Mouse (Mus musculus): Measurements from ENCODE around the gene Tmbim4. TPM values are rescaled to one million over a fixed set of nuclear protein-coding genes. Genes with fewer than 3 reads are reported as not detected.

The Tmbim4 gene
- polyA plus RNA-seq, 1 experiment from 2014 or later: 102 TPM

DNA sequence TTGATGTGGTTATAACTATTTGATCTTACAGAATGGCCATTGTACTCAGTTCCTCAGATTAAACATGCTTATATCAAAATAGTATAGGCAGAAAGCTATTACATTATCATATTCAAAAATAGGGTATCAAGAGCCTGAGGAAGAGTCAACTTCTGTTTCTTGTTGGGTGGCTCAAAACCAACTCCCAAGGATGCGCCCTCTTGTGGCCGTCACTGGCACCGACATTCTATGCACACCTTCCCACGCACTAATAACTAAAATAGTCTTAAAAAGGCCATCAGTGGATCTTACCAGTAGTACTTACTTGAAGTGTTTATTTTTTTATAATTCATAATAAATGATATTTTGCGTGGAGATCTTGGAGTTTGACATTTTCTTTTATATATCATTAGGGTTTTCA, 30.3 kb downstream of the Tmbim4 start:
- H3K27ac ChIP-seq (ENCODE audit: low read length): no peak overlapping the region
- 26% methylated on average over 5 of the region's 5 CpGs for WGBS
- H3K4me2 ChIP-seq (ENCODE audit: low read depth, low read length): no peak overlapping the region
- H3K9me3 ChIP-seq (ENCODE audit: control insufficient read depth, low read length): no peaks in the 10 kb centered on the region
- H3K27me3 ChIP-seq (ENCODE audit: control insufficient read depth, insufficient read depth, low read depth, low read length): no peaks in the 10 kb centered on the region
- H3K4me1 ChIP-seq (replicated peaks; ENCODE audit: control insufficient read depth, insufficient read depth, low read length): peaks cover 12% of the 10 kb centered on the region; the same call in 1 of the 2 replicates
- peaks cover 9% of the 10 kb centered on the region for H3K36me3 ChIP-seq (ENCODE audit: control insufficient read depth, insufficient read depth, low read length)
- no peak for ATAC-seq (ENCODE audit: low read depth)
- no peak overlapping the region for H3K4me3 ChIP-seq (ENCODE audit: low read length)
- no peak overlapping the region for H3K9ac ChIP-seq (ENCODE audit: low read length)

DNA sequence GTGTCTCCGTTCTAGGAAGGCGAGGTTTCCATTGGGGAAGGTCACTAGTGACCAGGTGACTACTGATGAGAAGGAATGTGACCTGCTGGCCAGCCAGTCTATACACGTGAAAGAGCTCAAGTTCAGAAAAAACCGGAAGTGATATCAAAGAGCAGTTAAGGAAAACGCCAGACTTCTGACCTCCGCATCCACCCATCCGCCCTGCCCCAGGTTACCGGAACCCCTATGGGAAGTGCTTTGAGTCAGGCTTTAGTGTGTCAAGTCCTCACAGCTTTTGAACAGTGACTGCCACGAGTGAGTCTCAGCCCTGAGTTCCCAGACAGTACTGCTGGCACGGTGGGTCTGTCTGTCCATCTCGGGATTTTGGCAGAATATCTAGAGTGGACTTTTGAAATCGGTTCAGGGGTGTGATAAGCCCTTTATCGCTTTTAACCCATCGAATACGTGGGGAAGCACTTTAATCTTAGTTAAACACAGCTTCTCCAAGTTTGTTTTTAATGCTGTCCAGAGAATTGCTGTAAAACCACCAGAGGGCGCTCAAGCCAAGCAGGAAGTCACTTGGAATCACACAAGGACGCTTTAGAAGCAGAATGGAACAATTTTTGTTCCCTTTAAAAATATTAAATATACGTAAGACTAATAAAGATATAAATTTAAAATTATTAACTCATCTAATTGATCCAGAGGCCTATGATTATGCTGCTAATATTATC, 32.4 kb downstream of the Tmbim4 start:
- H3K4me2 ChIP-seq (ENCODE audit: low read depth, low read length): peak overlapping the region; percentile 54
- H3K27ac ChIP-seq (ENCODE audit: low read length): no peak overlapping the region
- no peaks in the 10 kb centered on the region for H3K9me3 ChIP-seq (ENCODE audit: control insufficient read depth, low read length)
- peak overlapping the region; percentile 57 for H3K9ac ChIP-seq (ENCODE audit: low read length)
- H3K36me3 ChIP-seq (ENCODE audit: control insufficient read depth, insufficient read depth, low read length): peaks cover 6% of the 10 kb centered on the region
- H3K4me3 ChIP-seq (ENCODE audit: low read length): peak overlapping the region; percentile 24
- H3K27me3 ChIP-seq (ENCODE audit: control insufficient read depth, insufficient read depth, low read depth, low read length): no peaks in the 10 kb centered on the region
- peaks cover 4% of the 10 kb centered on the region; the same call in 1 of the 2 replicates for H3K4me1 ChIP-seq (replicated peaks; ENCODE audit: control insufficient read depth, insufficient read depth, low read length)
- WGBS: 19% methylated on average over 18 of the region's 18 CpGs
- peak; percentile 38; the same call in 1 of the 2 replicates for ATAC-seq (ENCODE audit: low read depth)

DNA sequence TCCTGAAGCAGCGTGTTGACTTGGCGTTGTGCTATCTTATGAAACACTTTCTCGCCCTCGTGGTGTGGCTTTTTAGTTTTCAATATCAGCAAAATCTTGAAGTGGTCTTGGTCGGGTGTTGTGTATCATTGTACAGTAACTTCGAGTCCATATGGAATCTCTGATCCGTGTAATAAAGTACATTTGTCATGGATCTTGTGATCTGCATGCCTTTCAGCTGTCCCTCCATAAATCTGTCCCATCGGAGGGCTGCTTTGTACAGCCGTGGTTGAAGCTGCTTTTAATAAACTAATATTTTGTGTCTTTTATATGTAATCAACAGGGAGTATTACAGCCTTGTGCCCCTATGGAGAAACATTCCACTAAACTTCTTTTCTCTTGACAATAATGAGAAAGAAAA, 35.5 kb downstream of the Tmbim4 start:
- H3K4me1 ChIP-seq (replicated peaks; ENCODE audit: control insufficient read depth, insufficient read depth, low read length): peaks cover 4% of the 10 kb centered on the region; the same call in 1 of the 2 replicates
- no peaks in the 10 kb centered on the region for H3K36me3 ChIP-seq (ENCODE audit: control insufficient read depth, insufficient read depth, low read length)
- H3K27ac ChIP-seq (ENCODE audit: low read length): no peak overlapping the region
- H3K4me3 ChIP-seq (ENCODE audit: low read length): no peak overlapping the region
- no peak overlapping the region for H3K9ac ChIP-seq (ENCODE audit: low read length)
- H3K4me2 ChIP-seq (ENCODE audit: low read depth, low read length): no peak overlapping the region
- no peak for ATAC-seq (ENCODE audit: low read depth)
- 66% methylated on average over 9 of the region's 9 CpGs for WGBS
- no peaks in the 10 kb centered on the region for H3K9me3 ChIP-seq (ENCODE audit: control insufficient read depth, low read length)
- H3K27me3 ChIP-seq (ENCODE audit: control insufficient read depth, insufficient read depth, low read depth, low read length): peaks cover 6% of the 10 kb centered on the region; the same call in 1 of the 2 replicates

DNA sequence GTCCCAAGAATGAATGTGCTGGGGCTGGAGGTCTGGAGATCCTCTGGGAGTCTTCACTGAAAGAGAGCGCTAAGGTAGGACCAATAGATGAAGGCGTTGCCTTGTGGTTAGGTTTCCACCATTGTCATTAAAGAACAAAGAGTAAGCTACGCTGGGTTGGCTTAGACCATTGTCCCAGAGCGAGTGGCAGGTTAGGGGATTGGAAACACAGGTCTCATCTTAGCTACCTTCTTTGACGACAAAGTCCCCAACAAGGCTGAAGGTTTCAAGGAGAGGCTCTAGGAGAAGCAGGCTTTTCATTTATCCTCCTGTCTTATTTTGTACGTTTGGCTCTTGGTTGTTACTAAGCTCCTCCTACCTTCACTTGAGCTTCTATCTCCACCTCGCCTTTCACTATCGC, 36.9 kb downstream of the Tmbim4 start:
- Histone ChIP-seq H3K27ac (ENCODE audit: low read length) (no peak overlapping the region), H3K4me3 (ENCODE audit: low read length) (no peak overlapping the region), H3K9ac (ENCODE audit: low read length) (no peak overlapping the region), H3K36me3 (ENCODE audit: control insufficient read depth, insufficient read depth, low read length) (no peaks in the 10 kb centered on the region), H3K27me3 (ENCODE audit: control insufficient read depth, insufficient read depth, low read depth, low read length) (peaks cover 6% of the 10 kb centered on the region; the same call in 1 of the 2 replicates), H3K9me3 (ENCODE audit: control insufficient read depth, low read length) (no peaks in the 10 kb centered on the region), H3K4me1 (replicated peaks; ENCODE audit: control insufficient read depth, insufficient read depth, low read length) (peaks cover 4% of the 10 kb centered on the region; the same call in 1 of the 2 replicates), H3K4me2 (ENCODE audit: low read depth, low read length) (no peak overlapping the region)
- ATAC-seq (ENCODE audit: low read depth): no peak
- WGBS: 89% methylated on average over 8 of the region's 8 CpGs

DNA sequence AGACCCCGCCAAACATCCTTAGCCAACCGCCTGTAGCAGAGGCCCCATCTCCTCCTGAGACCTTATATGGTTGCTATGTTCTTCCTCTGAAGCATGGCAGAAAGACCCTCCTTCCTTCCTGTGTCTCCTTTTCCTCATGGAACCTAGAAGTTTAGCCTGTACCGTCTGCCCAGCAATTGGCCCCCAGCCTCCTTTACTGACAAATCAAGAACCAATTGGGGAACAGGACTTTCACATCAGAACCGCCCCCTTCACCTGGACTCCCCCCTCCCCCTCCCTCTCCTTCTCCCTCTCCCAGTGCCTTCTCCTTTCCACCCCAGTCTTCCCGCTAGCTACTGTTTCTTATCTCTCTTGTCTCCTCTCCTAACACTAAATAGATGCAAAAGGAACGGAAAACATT, 38.1 kb downstream of the Tmbim4 start:
- no peak overlapping the region for H3K4me2 ChIP-seq (ENCODE audit: low read depth, low read length)
- H3K9ac ChIP-seq (ENCODE audit: low read length): no peak overlapping the region
- H3K4me1 ChIP-seq (replicated peaks; ENCODE audit: control insufficient read depth, insufficient read depth, low read length): no peaks in the 10 kb centered on the region
- H3K9me3 ChIP-seq (ENCODE audit: control insufficient read depth, low read length): no peaks in the 10 kb centered on the region
- H3K27ac ChIP-seq (ENCODE audit: low read length): no peak overlapping the region
- no peaks in the 10 kb centered on the region for H3K36me3 ChIP-seq (ENCODE audit: control insufficient read depth, insufficient read depth, low read length)
- peaks cover 6% of the 10 kb centered on the region; the same call in 1 of the 2 replicates for H3K27me3 ChIP-seq (ENCODE audit: control insufficient read depth, insufficient read depth, low read depth, low read length)
- no peak overlapping the region for H3K4me3 ChIP-seq (ENCODE audit: low read length)
- WGBS: 54% methylated on average over 6 of the region's 6 CpGs
- ATAC-seq (ENCODE audit: low read depth): no peak

DNA sequence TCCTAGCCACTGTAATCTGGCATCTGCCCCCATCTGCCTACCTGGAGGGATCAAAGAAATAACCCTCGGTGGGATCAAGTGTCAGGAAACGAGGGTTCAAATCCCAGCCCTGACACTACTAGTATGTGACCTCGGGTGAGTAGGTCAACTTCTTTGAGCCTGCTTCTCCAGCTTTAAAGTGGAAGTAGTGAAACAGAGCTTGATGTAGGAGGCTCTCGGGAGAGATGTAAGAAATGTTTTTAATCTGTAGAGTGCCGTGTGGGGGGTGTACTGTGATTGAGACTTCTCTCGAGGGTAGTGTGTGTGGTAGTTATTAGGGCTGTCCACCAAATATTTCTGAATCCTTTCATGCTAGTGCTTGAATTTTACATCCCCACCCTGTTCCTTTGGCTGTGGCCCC, 41.0 kb downstream of the Tmbim4 start:
- no peak overlapping the region for H3K4me3 ChIP-seq (ENCODE audit: low read length)
- H3K27me3 ChIP-seq (ENCODE audit: control insufficient read depth, insufficient read depth, low read depth, low read length): peaks cover 6% of the 10 kb centered on the region; the same call in 1 of the 2 replicates
- no peak overlapping the region for H3K4me2 ChIP-seq (ENCODE audit: low read depth, low read length)
- H3K9ac ChIP-seq (ENCODE audit: low read length): no peak overlapping the region
- H3K4me1 ChIP-seq (replicated peaks; ENCODE audit: control insufficient read depth, insufficient read depth, low read length): no peaks in the 10 kb centered on the region
- H3K27ac ChIP-seq (ENCODE audit: low read length): no peak overlapping the region
- no peaks in the 10 kb centered on the region for H3K9me3 ChIP-seq (ENCODE audit: control insufficient read depth, low read length)
- WGBS: 42% methylated on average over 6 of the region's 6 CpGs
- no peak for ATAC-seq (ENCODE audit: low read depth)
- H3K36me3 ChIP-seq (ENCODE audit: control insufficient read depth, insufficient read depth, low read length): no peaks in the 10 kb centered on the region

DNA sequence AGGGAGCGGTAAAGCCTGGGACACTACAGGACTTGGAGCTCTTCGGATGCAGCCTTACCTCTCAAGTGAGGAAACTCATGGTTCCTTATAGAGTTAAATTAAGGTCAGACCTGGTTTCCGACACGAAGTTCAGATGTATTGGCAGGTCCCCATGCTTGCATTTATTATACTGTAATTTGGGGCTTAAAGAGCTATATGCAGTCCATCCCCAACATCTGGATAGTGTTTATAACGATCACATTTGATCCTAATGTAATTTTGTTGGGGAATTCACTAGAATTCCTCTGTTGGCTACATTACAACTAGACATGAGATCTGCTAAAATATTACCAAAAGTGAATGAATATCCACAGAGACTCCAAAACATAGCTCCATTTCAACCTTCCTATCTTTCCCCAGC, 44.3 kb downstream of the Tmbim4 start:
- WGBS: 57% methylated on average over 5 of the region's 5 CpGs
- no peak for ATAC-seq (ENCODE audit: low read depth)

DNA sequence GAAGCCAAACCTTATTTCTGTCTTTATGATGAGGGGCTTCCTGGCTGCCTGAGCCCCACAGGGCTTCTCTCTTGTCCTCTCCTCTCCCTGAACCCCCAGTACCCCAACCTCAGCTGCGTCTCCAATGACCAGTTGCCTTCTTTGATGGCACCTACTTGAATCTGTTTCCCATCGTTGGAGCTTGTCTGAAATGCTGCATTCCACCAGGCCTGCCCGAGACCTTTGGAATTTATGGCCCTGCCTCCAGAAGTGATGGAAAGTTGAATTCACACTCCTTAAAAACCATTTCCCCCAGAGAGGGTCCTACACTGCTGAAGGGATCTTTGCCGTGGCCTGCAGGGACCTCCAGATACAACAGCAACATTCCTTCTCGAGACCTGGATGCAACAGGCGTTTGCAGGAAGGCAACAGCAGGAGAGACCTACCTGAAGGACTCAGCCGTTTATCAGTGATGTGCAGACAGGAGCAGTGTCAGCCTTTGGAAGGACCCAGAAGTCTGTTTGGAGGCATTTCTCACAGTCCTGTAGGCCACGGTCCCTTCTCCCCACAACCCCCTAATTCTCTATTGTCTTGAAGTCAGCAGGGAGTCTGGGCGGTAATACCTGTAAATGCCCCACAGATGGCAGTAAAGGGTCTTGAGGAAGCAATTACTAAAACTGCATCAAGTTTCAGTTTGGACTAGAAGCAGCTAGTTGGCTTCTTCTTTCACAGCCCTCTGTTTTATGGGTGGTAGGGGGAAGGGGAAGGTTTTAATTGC, 45.8 kb downstream of the Tmbim4 start:
- Histone ChIP-seq H3K36me3 (ENCODE audit: control insufficient read depth, insufficient read depth, low read length) (no peaks in the 10 kb centered on the region), H3K9ac (ENCODE audit: low read length) (no peak overlapping the region), H3K27me3 (ENCODE audit: control insufficient read depth, insufficient read depth, low read depth, low read length) (no peaks in the 10 kb centered on the region), H3K4me2 (ENCODE audit: low read depth, low read length) (no peak overlapping the region), H3K27ac (ENCODE audit: low read length) (no peak overlapping the region), H3K9me3 (ENCODE audit: control insufficient read depth, low read length) (no peaks in the 10 kb centered on the region), H3K4me1 (replicated peaks; ENCODE audit: control insufficient read depth, insufficient read depth, low read length) (no peaks in the 10 kb centered on the region), H3K4me3 (ENCODE audit: low read length) (no peak overlapping the region)
- WGBS: 30% methylated on average over 9 of the region's 9 CpGs
- no peak for ATAC-seq (ENCODE audit: low read depth)

More for the DNA sequence above, 44.3 kb downstream of the Tmbim4 start:
- Histone ChIP-seq H3K27ac (ENCODE audit: low read length) (no peak overlapping the region), H3K4me3 (ENCODE audit: low read length) (no peak overlapping the region), H3K9me3 (ENCODE audit: control insufficient read depth, low read length) (no peaks in the 10 kb centered on the region), H3K9ac (ENCODE audit: low read length) (no peak overlapping the region), H3K4me1 (replicated peaks; ENCODE audit: control insufficient read depth, insufficient read depth, low read length) (no peaks in the 10 kb centered on the region), H3K27me3 (ENCODE audit: control insufficient read depth, insufficient read depth, low read depth, low read length) (no peaks in the 10 kb centered on the region), H3K4me2 (ENCODE audit: low read depth, low read length) (no peak overlapping the region), H3K36me3 (ENCODE audit: control insufficient read depth, insufficient read depth, low read length) (no peaks in the 10 kb centered on the region)

DNA sequence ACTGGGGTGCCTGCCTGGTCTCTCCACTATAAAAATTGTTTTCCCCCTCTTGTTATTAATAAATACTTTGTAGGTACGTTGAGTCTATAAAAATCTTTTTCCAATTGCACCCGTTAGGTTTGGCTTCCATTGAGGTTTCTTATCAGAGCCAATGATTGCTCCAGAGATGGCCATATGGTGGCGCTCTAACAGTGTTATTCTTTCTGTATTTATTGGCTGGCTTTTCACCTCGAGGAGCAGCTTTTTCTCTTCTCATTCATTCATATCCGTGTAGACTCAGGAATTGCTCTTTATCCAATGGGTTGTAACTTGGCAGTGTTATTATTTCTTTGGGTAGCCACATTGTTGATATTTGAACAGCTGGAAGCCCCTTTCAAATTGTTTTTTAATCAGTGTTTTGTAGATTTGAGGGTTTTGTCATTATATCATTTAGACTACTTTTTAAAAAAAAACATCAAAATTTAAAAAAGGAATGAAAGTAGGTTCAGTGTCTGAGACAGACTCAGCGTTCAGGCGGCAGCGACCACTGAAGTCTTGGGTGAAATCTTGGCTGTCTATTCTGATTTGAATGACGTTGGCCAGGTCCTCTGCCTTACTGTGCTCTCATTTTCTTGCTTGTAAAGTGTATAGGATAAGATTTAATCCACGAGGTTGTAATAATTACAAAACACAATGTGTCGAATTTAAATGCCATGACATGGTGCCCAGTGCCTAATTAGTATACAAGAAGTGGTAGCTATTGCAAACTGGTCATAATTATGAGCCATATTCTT, 49.7 kb downstream of the Tmbim4 start:
- Histone ChIP-seq H3K4me1 (replicated peaks; ENCODE audit: control insufficient read depth, insufficient read depth, low read length) (peaks cover 5% of the 10 kb centered on the region), H3K9me3 (ENCODE audit: control insufficient read depth, low read length) (no peaks in the 10 kb centered on the region), H3K4me2 (ENCODE audit: low read depth, low read length) (no peak overlapping the region), H3K36me3 (ENCODE audit: control insufficient read depth, insufficient read depth, low read length) (no peaks in the 10 kb centered on the region), H3K27me3 (ENCODE audit: control insufficient read depth, insufficient read depth, low read depth, low read length) (no peaks in the 10 kb centered on the region), H3K4me3 (ENCODE audit: low read length) (no peak overlapping the region), H3K9ac (ENCODE audit: low read length) (no peak overlapping the region), H3K27ac (ENCODE audit: low read length) (no peak overlapping the region)
- ATAC-seq (ENCODE audit: low read depth): no peak
- WGBS: 49% methylated on average over 11 of the region's 11 CpGs
